Mouse (Mus musculus) frontal cortex, adult 2 months (tissue): ENCODE measurements around the gene Ofcc1. TPM values are rescaled to one million over a fixed set of nuclear protein-coding genes. Genes with fewer than 3 reads are reported as not detected.

Experiments used
- DNase-seq, 2 experiments: peaks; one replicate each; pipeline ENCODE4 v3.0.0; 2022; ENCODE audit warnings: low spot score in 1 of 2; ENCODE audit errors: extremely low spot score in 1 of 2
- polyA plus RNA-seq: library from polyadenylated mRNA; depleted of rRNA; stranded (reverse); fragments of >200 nt; gene quantifications from 2 replicates; pipeline ENCODE4 v1.2.3, GENCODE M21; 2012

The Ofcc1 gene
- polyA plus RNA-seq, 1 experiment = not detected

GRCm38 (mm10) chr13:40263087-40263807, 98.0 kb downstream of the Ofcc1 start:
- no peak for DNase-seq

GRCm38 (mm10) chr13:40258757-40259156, 102.5 kb downstream of the Ofcc1 start:
- DNase-seq = no peak

GRCm38 (mm10) chr13:40243821-40244220, 117.4 kb downstream of the Ofcc1 start:
- DNase-seq = no peak

GRCm38 (mm10) chr13:40236356-40236755, 124.9 kb downstream of the Ofcc1 start:
- DNase-seq = peak; percentile 20 to 42

- no peak for DNase-seq
Measured at GRCm38 (mm10) chr13:40208314-40208713, 152.9 kb downstream of the Ofcc1 start.

- no peak for DNase-seq
Measured at GRCm38 (mm10) chr13:40181786-40182185, 179.5 kb downstream of the Ofcc1 start.

- DNase-seq = no peak
Measured at GRCm38 (mm10) chr13:40171775-40172174, 189.5 kb downstream of the Ofcc1 start.

GRCm38 (mm10) chr13:40167871-40168270, 193.4 kb downstream of the Ofcc1 start:
- no peak for DNase-seq

GRCm38 (mm10) chr13:40155466-40155865, 205.8 kb downstream of the Ofcc1 start:
- no peak for DNase-seq

- no peak for DNase-seq
Measured at GRCm38 (mm10) chr13:40139906-40140305, 221.3 kb downstream of the Ofcc1 start.

GRCm38 (mm10) chr13:40136096-40136495, 225.2 kb downstream of the Ofcc1 start:
- no peak for DNase-seq

GRCm38 (mm10) chr13:40135670-40136069, 225.6 kb downstream of the Ofcc1 start:
- no peak for DNase-seq

- DNase-seq = no peak
Measured at GRCm38 (mm10) chr13:40123868-40124267, 237.4 kb downstream of the Ofcc1 start.

- DNase-seq = no peak
Measured at GRCm38 (mm10) chr13:40112336-40112735, 248.9 kb downstream of the Ofcc1 start.

- DNase-seq = no peak
Measured at GRCm38 (mm10) chr13:40076236-40076635, 285.0 kb downstream of the Ofcc1 start.

GRCm38 (mm10) chr13:40074850-40075416, 286.3 kb downstream of the Ofcc1 start:
- peak in 1 of 2 experiments; percentile 1 for DNase-seq

GRCm38 (mm10) chr13:40070004-40070403, 291.2 kb downstream of the Ofcc1 start:
- DNase-seq = no peak

GRCm38 (mm10) chr13:40061281-40061680, 300.0 kb downstream of the Ofcc1 start:
- no peak for DNase-seq

GRCm38 (mm10) chr13:40037881-40038280, 323.4 kb downstream of the Ofcc1 start:
- peak in 1 of 2 experiments; percentile 20 for DNase-seq

GRCm38 (mm10) chr13:40036981-40037765, 324.1 kb downstream of the Ofcc1 start:
- peak; percentile 21 to 55 for DNase-seq

- no peak for DNase-seq
Measured at GRCm38 (mm10) chr13:40029426-40029825, 331.8 kb downstream of the Ofcc1 start.
